Mouse (Mus musculus): ENCODE measurements around the gene Polg. TPM values are rescaled to one million over a fixed set of nuclear protein-coding genes. Genes with fewer than 3 reads are reported as not detected.

The Polg gene
- total RNA-seq, 2 experiments from 2014 or later: 30.6 to 34.2 TPM

Small RNA genes within 50 kb of the gene (microRNA-seq; reads per million reads assigned to microRNA genes)
- gene Mir9-3: 0 to 0.74 reads per million in 2 experiments

Other genes with a start within 250 kb of the Polg start
- gene Abhd2, start 193.2 kb downstream of the Polg start, total RNA-seq (2021): 1 to 10 TPM; 4.8 to 5.1 TPM
- gene Rlbp1, start 79.3 kb downstream of the Polg start, total RNA-seq (2021): not detected
- gene Fanci, start 74.4 kb downstream of the Polg start, total RNA-seq (2021): under 1 TPM; 0.13 to 0.37 TPM
- not detected for gene Rhcg, start 151.3 kb upstream of the Polg start, total RNA-seq (2021)
- under 1 TPM; 0.12 to 0.20 TPM for gene Ticrr, start 193.8 kb upstream of the Polg start, total RNA-seq (2021)
- under 1 TPM; 0.52 to 0.71 TPM for gene Kif7, start 249.4 kb upstream of the Polg start, total RNA-seq (2021)